Mouse (Mus musculus) T-cell, adult 66 days (primary cell): ENCODE data around the gene Prg3. TPM values are rescaled to one million over a fixed set of nuclear protein-coding genes. Genes with fewer than 3 reads are reported as not detected.

Experiments
- total RNA-seq, 2 experiments: library from RNA; stranded (reverse); gene quantifications; 3 replicates in 1 of 2; 4 replicates in 1 of 2; pipeline ENCODE4 v1.2.4; 2023

The Prg3 gene
- total RNA-seq: not detected

GRCm38 (mm10) chr2:84987930-84988329 is at the start of gene Prg3:
Gene Prg3, plus strand, starts transcription at chr2:84988215.

GRCm38 (mm10) chr2:84980188-84980587 is 7.8 kb upstream of the Prg3 start, which contains the start of gene Prg2:
Gene Prg2, plus strand, starts transcription at chr2:84980461.

GRCm38 (mm10) chr2:85037047-85038026 is 49.3 kb downstream of the Prg3 start, which contains the start of the genes Ssrp1 and P2rx3:
Gene Ssrp1, plus strand, starts transcription at chr2:85037234.
Gene P2rx3, minus strand, starts transcription at chr2:85037462.

Other genes with a start within 250 kb of the Prg3 start
- gene Gm19426, start 244.6 kb upstream of the Prg3 start, total RNA-seq: not detected
- under 1 TPM in 1 of 2 experiments, not detected in 1; 0.33 TPM for gene Serping1, start 212.8 kb upstream of the Prg3 start, total RNA-seq
- gene Ube2l6, start 189.4 kb upstream of the Prg3 start, total RNA-seq: 1 to 10 TPM; 3.6 to 3.9 TPM
- gene Smtnl1, start 165.6 kb upstream of the Prg3 start, total RNA-seq: not detected
- 10 to 100 TPM in 1 of 2 experiments, 1 to 10 TPM in 1; 8.7 to 16.9 TPM for gene Timm10, start 161.2 kb upstream of the Prg3 start, total RNA-seq
- gene Slc43a1, start 149.4 kb upstream of the Prg3 start, total RNA-seq: 1 to 10 TPM; 1.3 to 1.4 TPM
- gene Rtn4rl2, start 101.5 kb upstream of the Prg3 start, total RNA-seq: not detected
- gene Slc43a3, start 51.6 kb upstream of the Prg3 start, total RNA-seq: 1 to 10 TPM; 3.2 to 5.3 TPM
- not detected for gene Prg2, start 7.8 kb upstream of the Prg3 start, total RNA-seq
- gene Ssrp1, start 49.0 kb downstream of the Prg3 start, total RNA-seq: 100 to 1,000 TPM; 156 to 181 TPM
- under 1 TPM in 1 of 2 experiments, not detected in 1; 0.96 TPM for gene P2rx3, start 49.2 kb downstream of the Prg3 start, total RNA-seq
- 10 to 100 TPM; 25.3 to 30.9 TPM for gene Tnks1bp1, start 59.8 kb downstream of the Prg3 start, total RNA-seq
- not detected for gene Aplnr, start 148.0 kb downstream of the Prg3 start, total RNA-seq
- gene Lrrc55, start 209.0 kb downstream of the Prg3 start, total RNA-seq: not detected